Mouse (Mus musculus) lung, embryonic 16.5 days (tissue): ENCODE results near the gene Gm28048. TPM values are rescaled to one million over a fixed set of nuclear protein-coding genes. Genes with fewer than 3 reads are reported as not detected.

Experiments
- ATAC-seq: fragments of 200-750 bp; cut with Nextera tagmentation; 2 replicates; pipeline ENCODE4 v1.8.0; 2017; ENCODE audit warnings: low read depth, mild to moderate bottlenecking, moderate library complexity
- H3K27ac ChIP-seq: fragments of 300-500 bp; sonication (generic); 2 replicates; pipeline ENCODE4 v1.5.1; 2014; ENCODE audit warnings: mild to moderate bottlenecking, control low read depth, low read length
- H3K27me3 ChIP-seq: fragments of 300-500 bp; sonication (generic); 2 replicates; pipeline ENCODE4 v1.6.1; 2014; ENCODE audit warnings: low read depth, low read length, mixed read lengths; ENCODE audit not compliant: control insufficient read depth, insufficient read depth
- H3K36me3 ChIP-seq: fragments of 300-500 bp; sonication (generic); 2 replicates; pipeline ENCODE4 v1.6.1; 2014; ENCODE audit warnings: low read length; ENCODE audit not compliant: control insufficient read depth, insufficient read depth
- H3K4me1 ChIP-seq: fragments of 300-500 bp; sonication (generic); replicated peaks from 2 replicates; pipeline ENCODE4 v1.6.1; 2014; ENCODE audit warnings: low read length, mixed read lengths; ENCODE audit not compliant: control insufficient read depth, insufficient read depth
- H3K4me2 ChIP-seq: fragments of 300-500 bp; sonication (generic); 2 replicates; pipeline ENCODE4 v1.6.1; 2014; ENCODE audit warnings: low read depth, low read length, control low read depth
- H3K4me3 ChIP-seq: fragments of 300-500 bp; sonication (generic); 2 replicates; pipeline ENCODE4 v1.5.1; 2014; ENCODE audit warnings: mild to moderate bottlenecking, low read length, control low read depth
- H3K9ac ChIP-seq: fragments of 300-500 bp; sonication (generic); 2 replicates; pipeline ENCODE4 v1.6.1; 2014; ENCODE audit warnings: low read length, control low read depth
- H3K9me3 ChIP-seq: fragments of 300-500 bp; sonication (generic); 2 replicates; pipeline ENCODE4 v1.6.1; 2016; ENCODE audit warnings: low read length; ENCODE audit not compliant: control insufficient read depth
- WGBS: fragments of 180-500 bp; shearing (Covaris S2); extraction: QIAGEN DNeasy Blood & Tissue Kit; methylation state at CpG from one replicate; pipeline ENCODE4 v1.1.7; 2014; 5-methylcytosine and 5-hydroxymethylcytosine counted together
- polyA plus RNA-seq: library from polyadenylated mRNA; unstranded; fragments of >200 nt; fragmentation: Nextera tagmentation; extraction: Ambion mirVana; gene quantifications from 2 replicates; pipeline ENCODE4 v1.2.1, GENCODE M21; 2015

Gm28048 gene
- polyA plus RNA-seq, 1 experiment from 2014 or later: 13.9 TPM

DNA sequence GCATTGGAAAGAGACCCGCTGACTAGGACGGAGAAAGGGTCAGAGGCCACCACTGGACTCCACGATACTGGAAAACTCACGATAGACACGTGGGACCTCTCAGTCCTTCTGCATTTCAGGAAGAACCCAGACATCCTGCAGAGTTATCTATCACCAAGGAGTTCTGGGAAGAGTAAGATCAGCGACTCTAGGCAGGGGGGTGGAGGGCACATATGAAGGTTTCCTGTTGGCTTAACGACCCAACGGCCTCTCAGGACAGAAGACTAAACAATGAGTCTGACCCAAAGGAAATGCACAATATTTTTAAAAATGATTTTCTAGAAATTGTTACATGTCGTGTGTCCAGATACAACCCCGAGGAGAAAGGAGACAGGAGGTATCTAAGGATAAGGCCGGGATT is 150.0 kb downstream of the Gm28048 start:
- WGBS: 73% methylated on average over 11 of the region's 11 CpGs
- Histone ChIP-seq H3K4me1 (no peaks in the 10 kb centered on the region), H3K4me3 (no peak overlapping the region), H3K27ac (no peak overlapping the region), H3K4me2 (no peak overlapping the region), H3K9ac (no peak overlapping the region), H3K36me3 (peaks cover 4% of the 10 kb centered on the region; the same call in 1 of the 2 replicates), H3K27me3 (no peaks in the 10 kb centered on the region), H3K9me3 (no peaks in the 10 kb centered on the region)
- no peak for ATAC-seq

GRCm38 (mm10) chr11:22830684-22831083 is 151.2 kb downstream of the Gm28048 start:
- Histone ChIP-seq H3K36me3 (peaks cover under 1% of the 10 kb centered on the region; the same call in 1 of the 2 replicates), H3K27ac (no peak overlapping the region), H3K4me2 (no peak overlapping the region), H3K4me1 (no peaks in the 10 kb centered on the region), H3K27me3 (no peaks in the 10 kb centered on the region), H3K9me3 (no peaks in the 10 kb centered on the region), H3K4me3 (no peak overlapping the region), H3K9ac (no peak overlapping the region)
- WGBS: 71% methylated on average over 6 of the region's 6 CpGs
- ATAC-seq: no peak

DNA sequence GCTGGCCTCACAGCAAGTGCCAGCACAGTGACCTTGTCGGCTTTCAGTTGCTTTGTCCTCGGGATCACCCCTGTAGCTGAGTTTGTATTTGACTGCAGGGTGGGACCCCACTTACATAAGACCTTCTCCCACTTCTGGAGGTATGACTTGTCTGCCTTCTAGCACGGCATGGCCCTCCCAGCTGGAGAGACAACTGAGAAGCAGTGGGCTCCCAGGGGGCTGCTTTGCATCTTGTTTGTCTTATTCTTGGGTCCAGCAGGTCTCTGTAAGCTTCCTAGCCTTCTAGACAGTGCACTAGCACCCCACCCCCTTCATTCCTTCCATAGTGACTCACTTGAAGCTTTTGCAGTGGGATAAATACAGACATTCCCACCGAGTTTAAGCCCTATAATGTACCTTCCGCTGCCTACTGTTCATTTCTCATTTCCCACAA is 151.7 kb downstream of the Gm28048 start:
- WGBS: 49% methylated on average over 5 of the region's 5 CpGs
- no peaks in the 10 kb centered on the region for H3K27me3 ChIP-seq
- no peaks in the 10 kb centered on the region for H3K36me3 ChIP-seq
- H3K9me3 ChIP-seq: no peaks in the 10 kb centered on the region
- no peak overlapping the region for H3K4me2 ChIP-seq
- no peak overlapping the region for H3K4me3 ChIP-seq
- no peak overlapping the region for H3K9ac ChIP-seq
- H3K27ac ChIP-seq: no peak overlapping the region
- no peak for ATAC-seq
- no peaks in the 10 kb centered on the region for H3K4me1 ChIP-seq

GRCm38 (mm10) chr11:22828988-22829632 is 152.8 kb downstream of the Gm28048 start:
- H3K27ac ChIP-seq: no peak overlapping the region
- WGBS: 97% methylated on average over 15 of the region's 15 CpGs
- ATAC-seq: no peak
- no peak overlapping the region for H3K4me3 ChIP-seq
- H3K4me2 ChIP-seq: no peak overlapping the region
- H3K27me3 ChIP-seq: no peaks in the 10 kb centered on the region
- H3K9ac ChIP-seq: no peak overlapping the region
- no peaks in the 10 kb centered on the region for H3K9me3 ChIP-seq
- no peaks in the 10 kb centered on the region for H3K36me3 ChIP-seq
- 0 out of 2 replicates have a peak, but pooled peaks cover 2% of the 10 kb centered on the region for H3K4me1 ChIP-seq

DNA sequence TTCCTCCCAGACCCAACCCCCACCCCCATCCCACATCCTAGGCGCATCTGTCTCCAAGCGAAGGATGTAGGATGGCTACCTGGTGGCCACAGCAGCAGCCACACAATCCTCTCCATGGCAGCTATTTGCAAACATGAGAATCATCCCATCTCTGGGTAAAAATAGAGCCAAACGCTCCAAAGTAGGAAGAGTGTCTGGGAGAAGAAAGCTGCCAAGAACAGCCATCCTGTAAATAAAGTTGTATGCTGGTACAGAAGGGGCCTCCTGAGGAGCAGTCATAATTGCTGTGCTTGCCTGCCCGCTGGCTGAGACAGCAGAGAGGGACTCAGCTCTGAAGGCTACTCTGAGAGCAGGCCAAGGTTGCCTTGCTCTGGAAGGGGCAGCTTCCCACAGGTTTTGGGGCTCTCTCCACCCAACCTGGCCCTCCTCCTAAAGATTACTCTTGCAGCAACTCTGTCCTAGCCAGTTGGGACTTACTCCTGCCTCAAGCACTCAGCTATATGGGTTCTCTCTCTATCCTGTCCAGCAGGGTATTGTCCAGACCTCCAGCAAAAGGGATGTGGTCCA is 154.3 kb downstream of the Gm28048 start:
- Histone ChIP-seq H3K9ac (no peak overlapping the region), H3K27ac (no peak overlapping the region), H3K4me2 (no peak overlapping the region), H3K9me3 (no peaks in the 10 kb centered on the region), H3K36me3 (no peaks in the 10 kb centered on the region), H3K4me3 (no peak overlapping the region), H3K27me3 (no peaks in the 10 kb centered on the region), H3K4me1 (0 out of 2 replicates have a peak, but pooled peaks cover 2% of the 10 kb centered on the region)
- 80% methylated on average over 4 of the region's 4 CpGs for WGBS
- ATAC-seq: no peak

GRCm38 (mm10) chr11:22826665-22827064 is 155.2 kb downstream of the Gm28048 start:
- H3K4me3 ChIP-seq: no peak overlapping the region
- no peak for ATAC-seq
- 0 out of 2 replicates have a peak, but pooled peaks cover 2% of the 10 kb centered on the region for H3K4me1 ChIP-seq
- no peaks in the 10 kb centered on the region for H3K27me3 ChIP-seq
- 85% methylated on average over 6 of the region's 6 CpGs for WGBS
- H3K9ac ChIP-seq: no peak overlapping the region
- H3K4me2 ChIP-seq: no peak overlapping the region
- H3K36me3 ChIP-seq: no peaks in the 10 kb centered on the region
- H3K9me3 ChIP-seq: no peaks in the 10 kb centered on the region
- H3K27ac ChIP-seq: no peak overlapping the region

DNA sequence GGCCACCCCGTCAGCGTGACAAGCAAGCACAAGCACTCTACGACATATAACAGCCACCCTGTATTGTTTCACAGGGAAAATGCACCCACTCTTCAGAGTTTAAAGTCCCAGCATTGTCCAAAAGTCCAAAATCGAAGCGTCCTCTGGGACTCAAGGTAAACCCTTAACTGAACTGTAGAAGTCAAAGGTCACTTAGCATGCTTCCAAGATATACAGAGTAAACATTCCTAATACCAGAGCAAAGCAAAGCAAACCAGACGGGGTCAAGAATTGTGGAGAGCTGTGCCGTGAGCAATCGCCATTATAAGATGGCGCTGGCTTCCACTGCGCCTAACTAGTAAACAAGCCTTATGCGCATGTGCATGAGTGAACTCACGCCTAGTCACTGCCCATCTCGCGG is 155.8 kb downstream of the Gm28048 start:
- Histone ChIP-seq H3K27ac (no peak overlapping the region), H3K36me3 (no peaks in the 10 kb centered on the region), H3K4me3 (no peak overlapping the region), H3K9ac (no peak overlapping the region), H3K9me3 (no peaks in the 10 kb centered on the region), H3K4me1 (0 out of 2 replicates have a peak, but pooled peaks cover 2% of the 10 kb centered on the region), H3K4me2 (no peak overlapping the region), H3K27me3 (no peaks in the 10 kb centered on the region)
- 88% methylated on average over 14 of the region's 14 CpGs for WGBS
- no peak for ATAC-seq

DNA sequence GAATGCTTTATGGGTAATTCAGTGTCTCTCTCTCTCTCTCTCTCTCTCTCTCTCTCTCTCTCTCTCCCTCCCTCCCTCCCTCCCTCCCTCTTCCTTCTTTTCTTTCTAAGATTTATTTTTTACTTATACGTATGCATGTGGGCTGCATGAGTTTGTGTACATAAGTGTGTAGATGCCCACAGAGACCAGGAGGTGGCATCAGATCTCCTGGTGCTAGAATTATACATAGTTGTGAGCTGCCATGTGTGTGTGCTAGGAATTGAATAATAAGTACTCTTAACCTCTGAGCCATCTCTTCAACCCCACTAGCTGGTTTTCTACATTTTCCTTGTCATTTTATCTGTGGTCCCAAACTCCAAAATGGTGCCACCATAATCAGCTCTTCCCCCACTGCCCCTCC is 156.3 kb downstream of the Gm28048 start:
- H3K36me3 ChIP-seq: no peaks in the 10 kb centered on the region
- no peak overlapping the region for H3K4me3 ChIP-seq
- H3K9me3 ChIP-seq: no peaks in the 10 kb centered on the region
- WGBS: 90% methylated on average over 1 of the region's 1 CpGs
- H3K4me1 ChIP-seq: 0 out of 2 replicates have a peak, but pooled peaks cover 2% of the 10 kb centered on the region
- no peak overlapping the region for H3K27ac ChIP-seq
- H3K9ac ChIP-seq: no peak overlapping the region
- H3K4me2 ChIP-seq: no peak overlapping the region
- no peaks in the 10 kb centered on the region for H3K27me3 ChIP-seq
- no peak for ATAC-seq

- Histone ChIP-seq H3K4me2 (no peak overlapping the region), H3K9ac (no peak overlapping the region), H3K36me3 (no peaks in the 10 kb centered on the region), H3K4me1 (0 out of 2 replicates have a peak, but pooled peaks cover 2% of the 10 kb centered on the region), H3K27me3 (no peaks in the 10 kb centered on the region), H3K4me3 (no peak overlapping the region), H3K27ac (no peak overlapping the region), H3K9me3 (no peaks in the 10 kb centered on the region)
- 62% methylated on average over 9 of the region's 9 CpGs for WGBS
- ATAC-seq: no peak
Observed at GRCm38 (mm10) chr11:22824049-22824705, 157.7 kb downstream of the Gm28048 start.
